Mouse (Mus musculus) ES-CJ7 (cell line): ENCODE measurements at regions not wholly inside any gene's neighbourhood (a gene's known extent, or its start where the extent isn't known, plus 50 kb on each side); places are given as distances from the start of the nearest gene placed in this dataset.
A peak's percentile ranks its signal among the peaks of the same experiment; 100 is the strongest.

ENCODE experiments used
- DNase-seq: peaks from one replicate; pipeline ENCODE4 v3.0.0; 2011; ENCODE audit warnings: low read depth, low spot score

- DNase-seq, result no peak
Measured at GRCm38 (mm10) chr11:48436712-48437111, 363.4 kb upstream of the Rack1 start.

GRCm38 (mm10) chr11:48431316-48431715, 368.8 kb upstream of the Rack1 start:
- no peak for DNase-seq

GRCm38 (mm10) chr11:48427423-48427822, 372.7 kb upstream of the Rack1 start:
- DNase-seq, result no peak

DNA sequence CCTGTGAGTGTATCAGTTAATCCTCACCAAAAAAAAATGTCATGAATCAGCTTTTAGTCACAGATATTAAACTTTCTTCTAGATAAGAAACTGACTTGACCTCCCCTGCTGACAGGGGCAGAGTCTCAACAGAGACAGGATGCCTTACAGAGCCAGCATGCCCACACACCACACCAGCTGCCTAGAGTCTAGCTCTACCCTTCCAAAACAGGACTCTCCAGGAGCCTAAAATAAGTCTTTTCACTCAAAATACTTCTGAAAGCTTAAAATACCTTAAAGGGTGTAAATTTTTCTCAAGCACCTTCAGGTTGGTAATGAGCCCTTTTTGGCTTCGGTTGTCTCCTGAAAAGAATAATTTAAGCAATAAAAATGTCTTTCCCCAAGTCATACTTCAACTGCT, 373.7 kb upstream of the Rack1 start:
- DNase-seq, result no peak

DNA sequence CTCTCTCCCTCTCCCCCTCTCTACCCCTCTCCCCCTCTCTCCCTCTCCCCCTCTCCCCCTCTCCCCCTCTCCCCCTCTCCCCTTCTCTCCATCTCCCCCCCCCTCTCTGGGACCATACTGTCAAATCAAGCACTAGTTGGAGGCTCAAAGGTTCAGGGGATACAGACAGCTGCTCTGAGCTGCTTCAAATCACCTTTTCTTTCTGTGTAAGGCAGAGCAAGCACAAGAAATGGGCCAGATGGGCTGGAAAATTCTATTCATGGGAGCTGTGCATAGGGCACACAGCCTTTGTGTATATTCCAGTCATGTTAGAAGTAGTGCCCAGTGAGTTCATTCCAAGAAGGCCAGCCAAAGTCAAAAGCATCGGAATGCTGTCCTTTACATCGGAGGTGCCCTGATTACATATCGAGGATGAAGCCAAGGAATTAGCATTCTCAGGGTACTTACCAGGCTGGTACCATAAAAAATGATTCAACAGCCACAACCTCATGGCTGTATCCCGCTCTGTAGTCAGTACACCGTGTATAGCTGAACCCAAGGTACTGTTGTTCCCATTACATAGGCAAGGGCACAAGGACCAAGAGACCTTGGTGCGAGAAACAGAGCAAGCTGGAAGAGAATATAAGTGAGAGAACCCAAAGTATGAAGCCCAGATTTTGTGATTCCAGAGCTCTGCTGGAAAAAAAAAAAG, 381.9 kb upstream of the Rack1 start:
- DNase-seq, result no peak

DNA sequence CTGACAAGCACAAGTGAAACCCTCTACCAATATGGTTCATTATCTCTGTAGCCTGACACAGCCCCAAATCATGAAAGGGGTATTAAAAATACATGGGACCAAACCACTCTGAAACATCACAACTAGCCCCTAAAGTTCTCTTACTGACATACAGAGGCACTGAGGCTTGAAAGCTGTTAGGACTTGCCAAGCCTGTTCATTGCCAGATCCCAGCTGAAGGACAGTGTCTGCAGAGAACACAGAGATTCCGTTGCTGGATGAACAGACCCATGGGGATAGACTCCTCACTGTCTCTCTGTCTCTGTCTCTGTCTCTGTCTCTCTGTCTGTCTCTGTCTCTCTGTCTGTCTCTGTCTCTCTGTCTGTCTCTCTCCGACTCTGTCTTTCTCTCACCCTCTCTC, 382.5 kb upstream of the Rack1 start:
- DNase-seq, result no peak

DNA sequence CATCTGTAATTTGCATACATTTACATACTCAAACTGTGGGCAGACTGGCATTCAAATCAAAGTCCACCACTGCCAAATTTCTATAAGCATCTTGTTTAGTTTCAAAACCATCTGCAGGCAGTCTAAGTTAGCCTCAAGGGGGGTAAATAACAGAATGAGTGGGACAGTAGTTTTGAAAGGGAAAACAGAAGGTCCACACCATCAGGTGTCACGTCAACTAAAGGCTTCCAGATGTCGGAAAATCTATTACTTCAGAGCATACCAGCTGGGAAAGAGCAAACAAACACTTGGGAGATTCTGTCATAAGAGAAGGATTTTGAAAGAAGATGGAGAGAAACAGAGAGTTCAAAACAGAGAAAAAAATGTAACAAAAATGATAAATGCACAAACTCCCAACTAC, 402.1 kb upstream of the Rack1 start:
- no peak for DNase-seq

DNA sequence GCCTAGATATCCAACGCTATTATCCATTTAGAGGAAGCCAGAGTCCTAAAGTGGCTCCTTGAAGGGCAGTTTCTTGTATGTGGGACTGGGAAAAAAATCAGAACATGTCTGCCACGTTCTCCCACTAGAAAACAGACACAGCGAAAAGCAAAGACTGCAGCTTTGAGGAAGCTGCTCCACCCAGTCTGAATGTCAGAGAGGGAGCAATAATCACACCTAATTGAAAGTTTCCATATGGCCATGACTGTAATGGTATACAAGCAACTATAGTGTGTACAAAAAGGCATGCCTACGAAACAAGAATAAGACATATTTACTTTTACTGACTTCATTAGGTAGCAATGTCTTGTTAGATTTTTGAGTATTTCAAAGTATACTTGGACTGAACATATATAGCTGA, 392.7 kb upstream of the Sgcd start:
- DNase-seq, result no peak

GRCm38 (mm10) chr11:48378044-48378443, 389.3 kb upstream of the Sgcd start:
- DNase-seq, result no peak

- no peak for DNase-seq
Measured at GRCm38 (mm10) chr11:48377269-48377668, 388.5 kb upstream of the Sgcd start.

DNA sequence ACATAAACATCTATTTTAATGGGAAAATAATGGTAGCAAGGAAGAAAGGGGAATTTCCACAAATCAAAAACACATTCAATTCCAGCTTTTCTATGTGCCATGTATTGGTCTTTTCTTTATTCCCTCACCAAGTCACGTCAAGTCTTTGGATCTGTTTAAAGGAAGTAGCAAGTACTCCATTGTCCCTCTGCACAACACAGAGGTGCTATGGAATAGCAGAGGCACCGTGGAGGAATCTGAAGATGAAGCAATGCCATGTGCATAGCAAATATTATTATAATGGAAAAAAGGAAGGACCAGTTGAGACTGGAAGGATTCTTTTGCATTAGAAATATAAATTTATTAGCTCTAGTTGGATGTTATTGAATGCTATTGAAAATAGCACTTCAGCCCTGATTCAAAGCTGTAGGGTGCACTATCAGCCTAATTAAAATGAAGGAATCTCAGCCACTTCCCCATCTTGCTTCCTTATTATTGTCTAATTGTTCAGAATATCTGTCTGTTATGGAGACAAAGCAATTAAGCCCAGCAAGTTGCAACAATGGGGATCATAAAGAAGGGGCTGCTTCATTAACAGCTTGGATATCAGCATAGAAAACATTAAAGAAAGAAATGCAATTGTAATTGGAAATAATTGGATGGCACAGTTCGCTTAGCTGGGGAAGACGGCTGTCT, 362.7 kb upstream of the Sgcd start:
- no peak for DNase-seq

DNA sequence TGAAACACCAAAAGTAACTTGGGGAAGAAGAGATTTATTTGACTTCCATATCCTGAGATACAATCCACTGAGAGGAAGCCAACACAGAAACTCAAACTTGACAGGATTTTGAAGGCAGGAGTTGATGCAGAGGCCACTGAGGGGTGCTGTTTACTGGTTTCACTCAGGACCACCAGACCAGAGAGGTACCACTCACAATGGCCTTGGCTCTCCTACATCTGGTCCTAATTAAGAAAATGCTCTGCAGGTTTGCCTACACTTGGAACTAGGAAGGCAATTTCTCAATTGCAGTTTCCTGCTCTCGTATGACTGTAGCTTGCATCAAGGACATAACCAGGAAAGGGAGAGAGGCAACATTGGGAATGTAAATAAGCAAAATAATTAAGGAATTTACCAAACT, 325.7 kb upstream of the Sgcd start:
- DNase-seq, result no peak

- no peak for DNase-seq
Measured at GRCm38 (mm10) chr11:48295370-48295769, 306.6 kb upstream of the Sgcd start.

GRCm38 (mm10) chr11:48262492-48262891, 273.7 kb upstream of the Sgcd start:
- no peak for DNase-seq

DNA sequence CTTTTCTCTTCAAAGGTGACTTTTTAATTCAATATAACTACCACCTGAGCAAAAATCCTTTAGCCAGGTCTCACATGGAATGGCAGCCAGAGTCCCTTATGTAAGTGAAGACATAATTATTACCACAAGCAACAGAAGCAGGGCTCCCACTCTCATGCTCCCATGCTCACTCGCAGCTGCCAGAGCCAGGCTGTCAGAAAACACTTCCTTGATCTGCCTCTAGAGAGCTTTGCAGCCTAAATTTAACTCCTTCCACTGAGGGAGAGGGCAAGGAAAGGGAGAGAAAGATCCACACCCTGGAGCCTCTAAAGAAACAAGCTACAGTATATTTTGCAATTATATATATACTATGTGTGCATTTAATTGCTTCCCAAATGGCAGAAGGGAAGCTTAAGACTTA, 272.3 kb upstream of the Sgcd start:
- DNase-seq, result no peak

DNA sequence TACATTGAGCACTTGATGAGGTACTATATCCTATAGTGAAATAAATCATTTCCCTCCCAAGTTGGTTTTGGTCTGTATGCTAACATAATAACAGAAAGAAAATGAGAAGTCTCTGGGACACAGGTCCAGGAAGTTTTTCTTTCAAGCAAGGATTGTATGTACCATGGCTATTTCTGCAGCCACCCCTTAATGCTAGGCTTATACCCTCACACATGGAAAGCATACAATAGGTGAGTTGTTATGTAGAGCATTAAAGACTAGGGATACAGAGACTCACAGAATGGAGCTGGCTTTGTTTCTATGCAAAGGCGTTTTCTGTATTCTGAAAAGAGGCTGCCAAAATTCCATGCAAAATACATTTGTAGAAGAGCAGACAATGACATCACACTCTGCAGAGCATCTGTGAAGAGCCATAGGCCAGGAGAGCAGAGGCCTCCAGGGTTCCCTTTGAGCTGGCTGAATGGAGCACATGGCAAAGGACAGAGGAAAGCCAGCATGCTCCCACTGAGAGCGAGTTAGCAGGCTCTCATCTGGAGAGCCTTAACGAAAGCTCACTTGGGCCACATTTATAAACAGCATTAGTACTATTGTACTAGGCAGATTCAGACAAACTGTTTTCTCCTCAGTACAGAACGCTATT, 262.0 kb upstream of the Sgcd start:
- no peak for DNase-seq

GRCm38 (mm10) chr11:48249315-48249714, 260.5 kb upstream of the Sgcd start:
- no peak for DNase-seq

DNA sequence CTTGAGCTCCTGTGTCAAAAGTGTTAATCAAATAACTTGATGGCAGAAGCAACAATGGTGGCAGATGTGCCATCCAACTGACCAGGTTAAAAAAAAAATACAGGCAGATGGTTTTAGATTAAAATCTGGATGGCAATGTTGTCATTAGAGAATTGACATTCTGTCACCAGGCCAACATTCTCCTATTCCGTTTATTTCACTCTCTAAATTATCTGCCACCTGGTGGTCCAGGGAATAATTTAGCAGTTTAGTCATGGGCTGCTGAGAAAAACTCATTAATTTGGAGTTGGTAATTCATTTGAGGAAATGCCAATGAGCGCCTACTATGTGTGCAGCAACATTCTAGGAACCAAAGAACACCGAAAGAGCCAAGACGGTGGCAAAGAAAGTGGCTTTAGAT, 232.4 kb upstream of the Sgcd start:
- no peak for DNase-seq

- no peak for DNase-seq
Measured at GRCm38 (mm10) chr11:48219157-48219556, 230.4 kb upstream of the Sgcd start.

GRCm38 (mm10) chr11:48216762-48217161, 228.0 kb upstream of the Sgcd start:
- no peak for DNase-seq

DNA sequence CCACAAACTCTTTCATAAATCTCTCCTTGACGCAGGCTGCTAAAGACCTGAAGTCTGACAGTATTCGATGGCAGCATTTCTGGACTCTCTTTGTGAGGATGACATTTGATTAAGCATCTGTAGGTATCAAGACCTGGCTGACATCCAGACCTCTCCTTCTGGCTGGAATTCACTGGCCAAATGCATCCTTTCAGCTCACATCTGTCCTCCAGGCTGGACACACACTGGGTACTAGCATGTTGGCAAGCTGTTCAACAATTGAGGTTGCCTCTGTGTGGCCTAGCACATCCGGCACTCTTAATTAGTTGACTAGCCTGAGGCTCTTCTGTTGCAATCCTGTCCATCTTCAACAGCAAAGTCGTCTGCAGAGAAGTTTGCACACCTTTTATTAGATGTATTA, 197.8 kb upstream of the Sgcd start:
- DNase-seq, result no peak

- peak; percentile 59 for DNase-seq
Measured at GRCm38 (mm10) chr11:48178943-48179342, 190.2 kb upstream of the Sgcd start.

DNA sequence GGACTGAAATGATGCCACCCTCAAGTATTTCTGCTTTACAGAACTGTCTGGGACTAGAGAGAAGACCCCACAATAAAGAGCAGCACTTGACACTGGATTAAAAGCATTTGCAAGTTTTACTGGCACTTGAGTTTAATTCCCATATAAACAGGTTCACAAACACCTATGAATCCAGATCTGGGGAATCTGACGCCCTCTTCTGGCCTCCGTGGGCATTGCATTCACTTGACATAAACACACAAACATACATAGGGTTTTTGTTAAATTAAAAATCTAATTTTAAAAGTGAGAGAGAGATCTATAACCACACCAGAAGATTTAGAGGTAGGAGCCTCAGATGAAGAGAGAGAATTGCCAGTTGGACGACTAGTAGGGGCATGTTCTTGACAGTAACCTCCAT, 189.4 kb upstream of the Sgcd start:
- DNase-seq, result peak; percentile 15
